Mouse (Mus musculus) bone marrow, adult 2 months (tissue): Measurements from ENCODE around the gene Ddah1.

ENCODE experiments used
- CTCF ChIP-seq: fragments of 200-500 bp; IDR thresholded peaks from 2 replicates; pipeline ENCODE4 v1.5.1; 2011; ENCODE audit warnings: low read length, control low read depth; ENCODE audit not compliant: control insufficient read depth, insufficient read depth
- POLR2A ChIP-seq: fragments of 200-500 bp; IDR thresholded peaks from 2 replicates; pipeline ENCODE4 v1.6.1; 2011; ENCODE audit warnings: low read depth, mild to moderate bottlenecking, control low read depth, low read length, borderline replicate concordance; ENCODE audit not compliant: control insufficient read depth

- no peak for TF ChIP-seq POLR2A
- TF ChIP-seq CTCF, result no peak
Observed at GRCm38 (mm10) chr3:145758561-145759378, at the start of gene Ddah1.
